Mouse (Mus musculus): ENCODE results near the gene 1700034J05Rik. TPM values are rescaled to one million over a fixed set of nuclear protein-coding genes. Genes with fewer than 3 reads are reported as not detected.

Gene 1700034J05Rik
- total and polyA plus RNA-seq, 3 experiments: not detected

- dilution Hi-C loops (cut with MboI; ENCODE audit: extremely low pct_ligation_motif_present, extremely low pct_unique_long_range_greater_than_20kb, low sequenced_read_pairs): no loop called here
- Histone ChIP-seq H3K36me3 (replicated peaks in 1 of 2; ENCODE audit: control insufficient read depth in 1 of 2, insufficient read depth in 1 of 2, low read length in 1 of 2) (peaks cover 12 to 70% of the 10 kb centered on the region in 2 experiments), H3K4me3 (replicated peaks in 1 of 3; ENCODE audit: low read depth in 2 of 3, low read length in 2 of 3, poor library complexity in 1 of 3) (no peak overlapping the region), H3K9me3 (replicated peaks; ENCODE audit: low read length) (no peaks in the 10 kb centered on the region), H3K27me3 (replicated peaks) (no peaks in the 10 kb centered on the region), H3K9ac (ENCODE audit: insufficient read depth, low read depth) (no peak overlapping the region), H3K27ac (ENCODE audit: insufficient read depth, low read depth) (no peak overlapping the region), H3K4me1 (ENCODE audit: control insufficient read depth in 1 of 2, insufficient read depth in 2 of 2) (no peaks in the 10 kb centered on the region), H3K79me2 (replicated peaks; ENCODE audit: control insufficient read depth, extremely low read depth, insufficient read depth, poor library complexity, severe bottlenecking) (no peaks in the 10 kb centered on the region), H3K4me2 (ENCODE audit: insufficient read depth, low read depth, poor library complexity, severe bottlenecking) (no peak overlapping the region)
- no peak for TF ChIP-seq MEF2A (IDR thresholded peaks at IDR 0.05; ENCODE audit: borderline replicate concordance, low read depth, low read length)
- no peak for DNase-seq (ENCODE audit: extremely low read depth)
- in situ Hi-C loops (cut with MboI; ENCODE audit: low pct_ligation_motif_present, low pct_unique_long_range_greater_than_20kb, low sequenced_read_pairs): loop anchor here (10.0 to 25.0 kb wide), 2 partner anchors 165 to 337 kb away; no protein-coding TSS in a partner anchor
Observed at GRCm38 (mm10) chr6:146999302-146999701, 45.1 kb upstream of the 1700034J05Rik start.

GRCm38 (mm10) chr6:146998710-146999109 is 44.5 kb upstream of the 1700034J05Rik start:
- H3K79me2 ChIP-seq (replicated peaks; ENCODE audit: control insufficient read depth, extremely low read depth, insufficient read depth, poor library complexity, severe bottlenecking): no peaks in the 10 kb centered on the region
- dilution Hi-C loops (cut with MboI; ENCODE audit: extremely low pct_ligation_motif_present, extremely low pct_unique_long_range_greater_than_20kb, low sequenced_read_pairs) (no loop called here), in situ Hi-C loops (cut with MboI; ENCODE audit: low pct_ligation_motif_present, low pct_unique_long_range_greater_than_20kb, low sequenced_read_pairs) (loop anchor here (10.0 to 25.0 kb wide), 2 partner anchors 164 to 336 kb away; no protein-coding TSS in a partner anchor)
- H3K27ac ChIP-seq (ENCODE audit: insufficient read depth, low read depth): no peak overlapping the region
- TF ChIP-seq BHLHE40 (IDR thresholded peaks at IDR 0.05; ENCODE audit: low read depth, low read length) (no peak), NELFE (IDR thresholded peaks at IDR 0.05; ENCODE audit: low read depth, low read length) (no peak), SMC3 (IDR thresholded peaks at IDR 0.05; ENCODE audit: low read depth, low read length) (no peak), POLR2AphosphoS2 (IDR thresholded peaks at IDR 0.05; ENCODE audit: low read depth, low read length) (no peak), MAFK (IDR thresholded peaks at IDR 0.05; ENCODE audit: insufficient replicate concordance, low read length) (no peak), E2F4 (IDR thresholded peaks at IDR 0.05; ENCODE audit: insufficient replicate concordance, low read depth, low read length) (no peak), CHD1 (IDR thresholded peaks at IDR 0.05; ENCODE audit: low read depth, low read length) (no peak), RCOR1 (conservative IDR thresholded peaks at IDR 0.05; ENCODE audit: low read depth, low read length) (no peak), TBP (conservative IDR thresholded peaks at IDR 0.05; ENCODE audit: low read depth, low read length) (no peak), TCF12 (IDR thresholded peaks at IDR 0.05; ENCODE audit: low read depth, low read length) (no peak), CTCF (conservative IDR thresholded peaks at IDR 0.05 in 1 of 2, IDR thresholded peaks at IDR 0.05 in 1 of 2; ENCODE audit: low read depth in 2 of 2, low read length in 2 of 2) (no peak), UBTF (IDR thresholded peaks at IDR 0.05; ENCODE audit: low read depth, low read length) (no peak), KAT2A (IDR thresholded peaks at IDR 0.05; ENCODE audit: insufficient replicate concordance, low read length) (no peak), ZMIZ1 (IDR thresholded peaks at IDR 0.05; ENCODE audit: low read depth, low read length) (no peak), GABPA (IDR thresholded peaks at IDR 0.05; ENCODE audit: insufficient replicate concordance, low read depth, low read length) (no peak), MXI1 (IDR thresholded peaks at IDR 0.05; ENCODE audit: low read depth, low read length) (no peak)
- H3K27me3 ChIP-seq (replicated peaks): no peaks in the 10 kb centered on the region
- DNase-seq (ENCODE audit: extremely low read depth): no peak
- H3K9me3 ChIP-seq (replicated peaks; ENCODE audit: low read length): no peaks in the 10 kb centered on the region
- no peak overlapping the region for H3K4me2 ChIP-seq (ENCODE audit: insufficient read depth, low read depth, poor library complexity, severe bottlenecking)
- no peak overlapping the region for H3K9ac ChIP-seq (ENCODE audit: insufficient read depth, low read depth)
- peaks cover 12 to 67% of the 10 kb centered on the region in 2 experiments for H3K36me3 ChIP-seq (replicated peaks in 1 of 2; ENCODE audit: control insufficient read depth in 1 of 2, insufficient read depth in 1 of 2, low read length in 1 of 2)
- no peak overlapping the region for H3K4me3 ChIP-seq (replicated peaks in 1 of 3; ENCODE audit: low read depth in 2 of 3, low read length in 2 of 3, poor library complexity in 1 of 3)
- no peaks in the 10 kb centered on the region for H3K4me1 ChIP-seq (ENCODE audit: control insufficient read depth in 1 of 2, insufficient read depth in 2 of 2)

Data from CH12.LX (cell line).